Mouse (Mus musculus) embryonic fibroblast, embryonic 13.5 days (primary cell): ENCODE measurements at regions not wholly inside any gene's neighbourhood (a gene's known extent, or its start where the extent isn't known, plus 50 kb on each side); places are given as distances from the start of the nearest gene placed in this dataset.

ENCODE experiments used
- CTCF ChIP-seq: IDR thresholded peaks from 2 replicates; pipeline ENCODE4 v1.5.1; 2011; ENCODE audit warnings: mild to moderate bottlenecking, control low read depth, low read length, moderate library complexity, borderline replicate concordance; ENCODE audit not compliant: insufficient read depth
- POLR2A ChIP-seq: IDR thresholded peaks from 2 replicates; pipeline ENCODE4 v1.6.1; 2011; ENCODE audit warnings: low read depth, mild to moderate bottlenecking, control low read depth, low read length, moderate library complexity

DNA sequence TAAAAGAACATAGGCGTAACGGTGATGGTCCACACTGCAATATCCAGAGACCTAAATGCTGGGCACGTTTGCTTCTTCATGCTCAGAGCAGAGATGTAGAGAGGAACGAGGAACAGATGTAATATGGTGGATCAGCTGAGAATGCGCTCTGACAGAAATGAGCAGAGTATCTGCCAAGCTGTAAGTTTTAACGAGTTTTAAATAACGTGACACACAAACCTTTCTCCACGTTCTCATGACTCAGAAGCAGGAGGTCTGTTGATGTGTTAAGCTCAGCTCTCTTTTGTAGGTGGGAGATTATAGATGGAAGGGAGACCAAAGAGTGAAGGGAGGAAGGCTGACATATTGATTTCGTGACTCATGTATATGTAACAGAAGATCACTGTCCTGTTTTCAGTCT is 72.1 kb upstream of the 1700020N01Rik start:
- TF ChIP-seq CTCF (no peak), POLR2A (no peak)
